Mouse (Mus musculus) cerebellum, postnatal 4 days (tissue): Measurements from ENCODE around the gene Wfdc10.

Experiments used
- DNase-seq, 2 experiments: peaks; one replicate each; pipeline ENCODE4 v3.0.0; 2022; ENCODE audit warnings: low spot score in 2 of 2, mixed read lengths in 1 of 2

Gene Wfdc10

GRCm38 (mm10) chr2:164700959-164701358 is 45.1 kb downstream of the Wfdc10 start:
- DNase-seq = no peak

- DNase-seq = no peak
Measured at GRCm38 (mm10) chr2:164701761-164702160, 45.9 kb downstream of the Wfdc10 start.

GRCm38 (mm10) chr2:164704235-164704634 is 48.4 kb downstream of the Wfdc10 start:
- DNase-seq = no peak

GRCm38 (mm10) chr2:164705328-164705727 is 49.5 kb downstream of the Wfdc10 start:
- no peak for DNase-seq

GRCm38 (mm10) chr2:164705991-164706390 is 50.1 kb downstream of the Wfdc10 start:
- DNase-seq = no peak
